Mouse (Mus musculus): ENCODE measurements at regions not wholly inside any gene's neighbourhood (a gene's known extent, or its start where the extent isn't known, plus 50 kb on each side); places are given as distances from the start of the nearest gene placed in this dataset.

DNA sequence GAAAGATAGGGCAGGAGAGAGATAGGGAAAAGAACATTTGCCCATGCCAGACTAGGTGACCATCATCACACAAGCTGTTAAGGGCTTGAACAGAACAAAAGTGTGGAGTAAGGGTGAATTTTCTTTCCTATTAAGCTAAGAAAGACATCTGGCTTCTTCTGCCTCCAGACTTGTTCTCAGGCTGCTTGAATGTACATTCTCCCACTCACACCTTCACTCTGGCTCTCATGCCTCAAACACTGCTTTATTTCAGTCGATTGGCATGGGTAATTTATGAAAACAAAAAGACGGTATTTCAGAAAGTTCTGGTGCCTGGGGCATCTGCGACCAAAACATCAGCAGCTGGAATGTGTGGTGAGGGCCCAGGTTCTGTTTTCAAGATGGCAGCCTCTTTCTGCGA is 79.1 kb downstream of the Ifi44 start:
- TF ChIP-seq CTCF (IDR thresholded peaks at IDR 0.05) = no peak
- no peak for TF ChIP-seq EP300 (IDR thresholded peaks at IDR 0.05)
- Histone ChIP-seq H3K27ac (ENCODE audit: low read length) (no peak overlapping the region), H3K9me3 (ENCODE audit: low read length) (no peaks in the 10 kb centered on the region), H3K27me3 (replicated peaks; ENCODE audit: insufficient read depth, low read length) (no peaks in the 10 kb centered on the region), H3K4me3 (ENCODE audit: low read depth, low read length) (no peak overlapping the region), H3K4me2 (replicated peaks; ENCODE audit: low read depth, low read length) (no peak overlapping the region), H3K4me1 (ENCODE audit: insufficient read depth, low read depth, low read length) (no peaks in the 10 kb centered on the region), H3K9ac (replicated peaks; ENCODE audit: low read depth) (no peak overlapping the region), H3K36me3 (ENCODE audit: insufficient read depth, low read length) (no peaks in the 10 kb centered on the region)
- no peak for DNase-seq (ENCODE audit: low spot score)
- no peak for ATAC-seq
- WGBS = 90% methylated on average over 4 of the region's 4 CpGs

DNA sequence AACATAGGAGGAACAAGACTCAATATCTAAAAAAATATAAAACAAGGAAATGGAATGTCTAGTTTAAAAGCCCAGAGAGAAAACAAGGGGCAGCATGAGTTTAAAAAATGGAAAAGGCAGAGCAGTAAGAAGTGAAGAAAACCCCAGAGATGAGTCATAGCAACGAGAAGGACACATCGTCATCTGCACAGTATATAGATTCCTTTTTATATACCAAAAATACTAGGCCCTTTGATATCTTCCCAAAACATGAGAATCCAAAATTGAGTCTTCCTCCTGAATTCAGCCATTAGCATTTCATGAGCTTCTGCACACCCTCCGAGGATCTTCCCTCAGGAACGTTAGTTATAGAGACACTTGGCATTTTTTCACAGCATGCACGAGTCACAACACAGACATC is 96.5 kb downstream of the Ifi44 start:
- no peak overlapping the region for H3K4me3 ChIP-seq (ENCODE audit: low read depth, low read length)

DNA sequence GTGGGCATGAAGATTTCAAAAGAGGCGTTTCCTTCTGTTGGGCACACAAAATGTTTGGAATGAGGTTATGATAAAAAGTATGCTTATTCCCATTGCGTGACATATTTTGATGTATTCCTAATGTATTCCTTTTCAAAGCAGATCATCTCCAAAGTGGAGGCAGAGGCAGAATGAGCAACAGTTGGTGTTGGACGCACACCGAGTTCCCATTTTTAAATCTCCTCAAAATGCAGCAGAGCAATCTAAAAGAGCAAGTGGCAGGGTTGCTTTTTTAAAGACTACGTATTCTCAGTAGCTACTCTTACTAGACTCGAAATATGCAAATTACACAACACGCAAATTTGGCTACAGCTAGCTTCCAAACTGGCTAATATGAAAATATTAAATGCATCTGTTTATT is 98.2 kb downstream of the Ifi44 start:
- DNase-seq (ENCODE audit: low spot score) = no peak
- H3K4me1 ChIP-seq (ENCODE audit: insufficient read depth, low read depth, low read length) = no peaks in the 10 kb centered on the region
- H3K27ac ChIP-seq (ENCODE audit: low read length) = no peak overlapping the region
- no peak overlapping the region for H3K4me3 ChIP-seq (ENCODE audit: low read depth, low read length)
- no peak for TF ChIP-seq CTCF (IDR thresholded peaks at IDR 0.05)
- no peak for TF ChIP-seq EP300 (IDR thresholded peaks at IDR 0.05)
- no peaks in the 10 kb centered on the region for H3K36me3 ChIP-seq (ENCODE audit: insufficient read depth, low read length)
- H3K9ac ChIP-seq (replicated peaks; ENCODE audit: low read depth) = no peak overlapping the region
- 88% methylated on average over 7 of the region's 7 CpGs for WGBS
- no peaks in the 10 kb centered on the region for H3K9me3 ChIP-seq (ENCODE audit: low read length)
- no peak for ATAC-seq
- H3K4me2 ChIP-seq (replicated peaks; ENCODE audit: low read depth, low read length) = no peak overlapping the region
- H3K27me3 ChIP-seq (replicated peaks; ENCODE audit: insufficient read depth, low read length) = no peaks in the 10 kb centered on the region

More for the DNA sequence above, 96.5 kb downstream of the Ifi44 start:
- no peak for TF ChIP-seq CTCF (IDR thresholded peaks at IDR 0.05)
- no peak for TF ChIP-seq EP300 (IDR thresholded peaks at IDR 0.05)
- Histone ChIP-seq H3K27ac (ENCODE audit: low read length) (no peak overlapping the region), H3K27me3 (replicated peaks; ENCODE audit: insufficient read depth, low read length) (no peaks in the 10 kb centered on the region), H3K9me3 (ENCODE audit: low read length) (no peaks in the 10 kb centered on the region), H3K4me2 (replicated peaks; ENCODE audit: low read depth, low read length) (no peak overlapping the region), H3K9ac (replicated peaks; ENCODE audit: low read depth) (no peak overlapping the region), H3K4me1 (ENCODE audit: insufficient read depth, low read depth, low read length) (no peaks in the 10 kb centered on the region), H3K36me3 (ENCODE audit: insufficient read depth, low read length) (no peaks in the 10 kb centered on the region)
- WGBS = 72% methylated on average over 5 of the region's 5 CpGs
- ATAC-seq (no peak), DNase-seq (ENCODE audit: low spot score) (no peak)

DNA sequence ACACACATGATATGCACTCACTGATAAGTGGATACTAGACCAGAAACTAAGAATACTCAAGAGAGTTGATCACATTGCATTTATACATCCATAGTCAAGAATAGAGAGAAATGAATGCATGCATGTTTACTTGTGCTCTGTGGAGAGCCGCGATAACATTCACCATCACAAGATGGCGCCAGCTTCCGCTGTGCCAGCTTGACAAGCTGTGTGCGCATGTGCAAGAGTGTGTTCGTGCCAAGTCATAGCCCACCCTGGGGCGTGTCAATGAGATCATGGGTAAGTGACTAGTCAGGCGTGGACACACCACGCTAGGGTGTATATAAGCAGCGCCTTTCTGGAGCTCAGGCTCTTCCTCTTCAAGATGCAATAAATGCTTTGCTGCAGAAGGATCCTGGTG is 102.1 kb downstream of the Ifi44 start:
- Histone ChIP-seq H3K27ac (ENCODE audit: low read length) (no peak overlapping the region), H3K9me3 (ENCODE audit: low read length) (no peaks in the 10 kb centered on the region), H3K4me2 (replicated peaks; ENCODE audit: low read depth, low read length) (no peak overlapping the region), H3K27me3 (replicated peaks; ENCODE audit: insufficient read depth, low read length) (no peaks in the 10 kb centered on the region), H3K4me3 (ENCODE audit: low read depth, low read length) (no peak overlapping the region), H3K9ac (replicated peaks; ENCODE audit: low read depth) (no peak overlapping the region), H3K4me1 (ENCODE audit: insufficient read depth, low read depth, low read length) (no peaks in the 10 kb centered on the region), H3K36me3 (ENCODE audit: insufficient read depth, low read length) (no peaks in the 10 kb centered on the region)
- TF ChIP-seq CTCF (IDR thresholded peaks at IDR 0.05) (no peak), EP300 (IDR thresholded peaks at IDR 0.05) (no peak)
- WGBS = 76% methylated on average over 10 of the region's 10 CpGs
- ATAC-seq = no peak
- DNase-seq (ENCODE audit: low spot score) = no peak

DNA sequence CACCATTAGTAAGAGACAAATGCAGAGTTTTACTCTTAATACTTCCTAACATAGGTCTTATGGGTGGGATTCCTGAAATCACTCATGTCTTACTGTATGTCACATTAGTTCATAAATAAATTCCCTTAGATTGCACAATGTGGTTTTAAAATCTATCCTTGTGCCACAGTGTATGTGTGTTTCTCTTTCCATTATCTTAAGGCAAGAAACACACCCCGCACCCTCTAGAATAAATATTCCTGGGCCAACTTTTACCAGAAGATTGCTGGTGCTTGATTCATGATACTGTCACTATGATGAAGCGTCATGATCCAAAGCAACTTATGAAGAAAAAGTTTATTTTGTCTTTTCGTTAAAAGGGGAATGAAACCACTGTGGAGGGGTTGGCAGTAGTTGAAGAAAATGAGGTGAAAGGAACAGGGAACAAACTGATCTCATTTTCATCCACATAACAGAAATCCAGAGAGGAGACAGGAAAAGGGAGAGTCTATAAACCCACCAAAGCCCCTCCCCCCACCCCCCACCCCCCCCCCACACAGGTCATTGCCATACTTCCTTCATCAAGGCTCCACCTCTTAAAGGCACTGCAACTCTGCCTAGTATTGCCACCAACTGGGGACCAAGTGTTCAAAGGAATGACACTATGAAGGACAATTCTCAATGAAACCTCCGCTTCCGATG is 110.2 kb downstream of the Ifi44 start:
- no peak overlapping the region for H3K4me2 ChIP-seq (replicated peaks; ENCODE audit: low read depth, low read length)
- DNase-seq (ENCODE audit: low spot score) (peak; percentile 37), ATAC-seq (peak; percentile 67)
- no peaks in the 10 kb centered on the region for H3K4me1 ChIP-seq (ENCODE audit: insufficient read depth, low read depth, low read length)
- no peak overlapping the region for H3K4me3 ChIP-seq (ENCODE audit: low read depth, low read length)
- 70% methylated on average over 5 of the region's 5 CpGs for WGBS
- H3K36me3 ChIP-seq (ENCODE audit: insufficient read depth, low read length) = no peaks in the 10 kb centered on the region
- H3K27ac ChIP-seq (ENCODE audit: low read length) = no peak overlapping the region
- TF ChIP-seq EP300 (IDR thresholded peaks at IDR 0.05) (no peak), CTCF (IDR thresholded peaks at IDR 0.05) (no peak)
- no peaks in the 10 kb centered on the region for H3K9me3 ChIP-seq (ENCODE audit: low read length)
- no peaks in the 10 kb centered on the region for H3K27me3 ChIP-seq (replicated peaks; ENCODE audit: insufficient read depth, low read length)
- H3K9ac ChIP-seq (replicated peaks; ENCODE audit: low read depth) = no peak overlapping the region

DNA sequence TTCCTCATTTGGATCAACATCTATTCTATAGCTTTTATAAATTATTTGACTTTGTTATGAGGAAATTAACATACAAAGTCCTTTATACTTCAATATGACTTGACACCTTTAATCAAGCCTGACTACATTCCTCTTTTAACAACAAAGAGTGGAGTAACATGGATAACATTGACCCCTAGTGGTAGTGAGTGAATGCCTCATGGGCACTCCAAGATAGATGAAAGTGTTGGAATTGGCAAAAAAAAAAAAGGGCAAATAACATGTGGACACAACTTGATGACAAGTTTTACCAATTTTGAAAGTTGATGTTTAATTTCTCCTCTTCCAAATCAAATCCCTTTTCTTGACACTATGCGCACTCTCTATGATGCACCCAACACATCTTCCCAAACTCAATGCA is 111.4 kb downstream of the Ifi44 start:
- Histone ChIP-seq H3K27ac (ENCODE audit: low read length) (no peak overlapping the region), H3K4me1 (ENCODE audit: insufficient read depth, low read depth, low read length) (no peaks in the 10 kb centered on the region), H3K4me3 (ENCODE audit: low read depth, low read length) (no peak overlapping the region), H3K4me2 (replicated peaks; ENCODE audit: low read depth, low read length) (no peak overlapping the region), H3K9me3 (ENCODE audit: low read length) (no peaks in the 10 kb centered on the region), H3K9ac (replicated peaks; ENCODE audit: low read depth) (no peak overlapping the region), H3K36me3 (ENCODE audit: insufficient read depth, low read length) (no peaks in the 10 kb centered on the region), H3K27me3 (replicated peaks; ENCODE audit: insufficient read depth, low read length) (no peaks in the 10 kb centered on the region)
- WGBS = 92% methylated on average over 1 of the region's 1 CpGs
- DNase-seq (ENCODE audit: low spot score) (no peak), ATAC-seq (no peak)
- TF ChIP-seq CTCF (IDR thresholded peaks at IDR 0.05) (peak; percentile 12; the same call in 1 of the 2 replicates), EP300 (IDR thresholded peaks at IDR 0.05) (no peak)

DNA sequence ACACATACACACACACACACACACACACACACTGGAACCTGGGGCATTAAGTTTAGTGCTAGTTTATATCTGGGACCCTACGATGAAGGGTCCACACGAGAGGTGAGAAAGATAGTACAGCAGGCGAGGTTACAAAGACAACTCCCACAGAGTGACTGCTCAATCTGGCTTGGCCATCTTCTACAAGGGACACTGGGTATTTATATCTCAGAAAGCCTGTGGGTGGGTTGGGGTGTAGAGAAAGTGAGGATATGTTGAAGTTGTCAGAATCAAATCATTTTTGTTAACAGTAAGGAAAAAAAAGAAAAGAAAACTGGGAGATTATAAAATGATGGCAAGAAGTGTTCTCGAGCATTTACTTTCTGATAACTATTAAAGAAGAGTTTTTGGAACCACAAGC is 138.8 kb downstream of the Ifi44 start:
- H3K9me3 ChIP-seq (ENCODE audit: low read length) = no peaks in the 10 kb centered on the region
- ATAC-seq (no peak), DNase-seq (ENCODE audit: low spot score) (no peak)
- H3K4me1 ChIP-seq (ENCODE audit: insufficient read depth, low read depth, low read length) = no peaks in the 10 kb centered on the region
- no peaks in the 10 kb centered on the region for H3K36me3 ChIP-seq (ENCODE audit: insufficient read depth, low read length)
- no peak for TF ChIP-seq EP300 (IDR thresholded peaks at IDR 0.05)
- no peak for TF ChIP-seq CTCF (IDR thresholded peaks at IDR 0.05)
- H3K9ac ChIP-seq (replicated peaks; ENCODE audit: low read depth) = no peak overlapping the region
- 74% methylated on average over 4 of the region's 4 CpGs for WGBS
- H3K27ac ChIP-seq (ENCODE audit: low read length) = no peak overlapping the region
- H3K27me3 ChIP-seq (replicated peaks; ENCODE audit: insufficient read depth, low read length) = no peaks in the 10 kb centered on the region
- H3K4me2 ChIP-seq (replicated peaks; ENCODE audit: low read depth, low read length) = no peak overlapping the region
- no peak overlapping the region for H3K4me3 ChIP-seq (ENCODE audit: low read depth, low read length)

Measured in lung, postnatal 0 days (tissue).